Mouse (Mus musculus) heart, postnatal 10 days (tissue): ENCODE results near the gene Prn. TPM values are rescaled to one million over a fixed set of nuclear protein-coding genes. Genes with fewer than 3 reads are reported as not detected.
A peak's percentile ranks its signal among the peaks of the same experiment; 100 is the strongest.

Experiments
- DNase-seq, 2 experiments: peaks; one replicate each; pipeline ENCODE4 v3.0.0; 2021
- intact Hi-C: fragments of 180-260 bp; cut with DNase I; formaldehyde crosslinking; loops from one replicate; pipeline ENCODE4 v1.15.1; 2025
- total RNA-seq, 2 experiments: library from RNA; stranded (reverse); gene quantifications; 2 replicates each; pipeline ENCODE4 v1.2.3; 2021

Gene Prn
- total RNA-seq, 2 experiments from 2014 or later: 1.4 to 6.6 TPM

DNA sequence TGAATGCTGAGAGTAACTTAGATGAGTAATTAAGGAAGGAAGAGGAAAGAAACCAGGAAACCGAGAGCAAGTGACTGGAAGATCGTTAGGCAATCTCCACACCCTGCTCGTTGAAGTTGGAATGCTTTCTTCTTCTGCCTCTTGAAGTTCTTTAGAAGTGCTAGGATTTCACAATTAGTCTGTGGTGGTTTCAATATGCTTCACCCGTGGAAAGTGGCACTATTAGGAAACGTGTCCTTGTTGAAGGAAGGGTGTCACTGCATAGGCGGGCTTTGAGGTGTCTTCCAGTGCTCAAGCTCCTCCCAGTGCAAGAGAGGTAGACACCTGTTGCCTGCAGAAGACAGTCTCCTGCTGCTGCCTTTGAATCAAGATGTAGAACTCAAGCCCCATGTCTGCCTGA is 4.0 kb upstream of the Prn start:
- intact Hi-C loops: no loop called here
- DNase-seq: no peak

GRCm38 (mm10) chr2:131906266-131906665 is 3.5 kb upstream of the Prn start:
- DNase-seq: no peak
- intact Hi-C loops: no loop called here

DNA sequence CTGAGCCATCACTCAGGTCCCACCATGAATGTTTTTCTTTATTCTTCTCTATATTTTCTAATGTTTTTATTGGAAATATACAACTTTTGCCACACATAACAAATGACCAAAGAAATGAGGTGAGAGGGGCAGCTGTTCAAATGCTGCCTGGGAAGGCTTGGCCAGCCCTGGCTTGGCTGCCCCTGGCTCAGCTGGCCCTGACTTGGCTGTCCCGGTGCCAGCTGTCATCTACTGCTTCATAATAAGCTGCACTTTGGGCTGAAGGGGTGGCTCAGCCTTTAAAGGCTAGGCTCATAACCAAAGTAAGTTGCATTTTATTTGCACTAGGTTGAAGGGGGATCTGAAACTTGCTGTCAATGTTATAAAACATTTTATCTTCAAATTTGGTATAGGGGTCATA is 2.9 kb upstream of the Prn start:
- peak; percentile 45 to 49 for DNase-seq

GRCm38 (mm10) chr2:131907311-131907710 is 2.4 kb upstream of the Prn start:
- DNase-seq: no peak
- intact Hi-C loops: no loop called here

More for the DNA sequence above, 2.9 kb upstream of the Prn start:
- intact Hi-C loops: no loop called here

DNA sequence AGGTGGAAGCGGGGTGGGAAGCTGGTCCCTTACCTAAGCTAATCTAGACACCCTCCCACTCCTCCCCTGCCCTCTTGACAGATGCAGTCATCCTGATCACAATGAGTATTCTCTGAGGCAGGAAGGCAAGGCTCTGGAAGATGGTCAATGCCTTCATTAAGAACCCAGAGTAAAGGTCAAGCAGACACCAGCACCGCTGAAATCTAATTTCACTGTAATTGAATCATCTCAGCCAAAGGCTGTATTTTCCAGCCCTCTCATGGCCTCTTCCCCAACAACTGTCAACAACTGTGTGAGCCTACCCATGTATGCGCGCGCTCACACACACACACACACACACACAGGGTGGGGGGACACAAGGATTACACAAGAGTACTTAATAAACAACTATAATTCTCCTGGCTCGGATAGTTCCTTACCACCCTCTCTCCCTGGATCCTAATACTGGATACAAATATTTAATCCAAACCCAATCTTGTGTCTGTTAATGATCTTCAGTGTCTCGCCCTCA is 1.4 kb upstream of the Prn start:
- intact Hi-C loops: no loop called here
- DNase-seq: peak; percentile 32 to 56

DNA sequence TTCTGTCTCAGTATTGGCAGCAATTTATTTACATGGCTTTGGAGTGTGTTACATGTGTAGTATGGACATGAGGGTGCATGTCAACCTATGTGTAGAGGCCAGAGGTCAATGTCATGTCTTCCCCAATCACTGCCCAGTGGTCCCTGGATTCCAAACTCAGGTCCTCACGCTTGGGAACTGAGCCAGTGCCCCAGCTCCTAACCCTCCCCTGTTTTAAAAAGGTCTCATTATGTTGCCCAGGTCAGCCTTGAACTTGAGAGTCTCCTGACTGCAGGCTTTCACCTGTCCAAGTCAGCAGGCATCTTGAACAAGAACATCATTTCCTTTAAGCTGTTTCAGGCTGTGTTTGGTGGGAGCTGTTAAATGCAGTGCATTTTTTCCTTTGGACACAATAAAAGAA is 851 bp upstream of the Prn start:
- DNase-seq: no peak
- intact Hi-C loops: no loop called here

DNA sequence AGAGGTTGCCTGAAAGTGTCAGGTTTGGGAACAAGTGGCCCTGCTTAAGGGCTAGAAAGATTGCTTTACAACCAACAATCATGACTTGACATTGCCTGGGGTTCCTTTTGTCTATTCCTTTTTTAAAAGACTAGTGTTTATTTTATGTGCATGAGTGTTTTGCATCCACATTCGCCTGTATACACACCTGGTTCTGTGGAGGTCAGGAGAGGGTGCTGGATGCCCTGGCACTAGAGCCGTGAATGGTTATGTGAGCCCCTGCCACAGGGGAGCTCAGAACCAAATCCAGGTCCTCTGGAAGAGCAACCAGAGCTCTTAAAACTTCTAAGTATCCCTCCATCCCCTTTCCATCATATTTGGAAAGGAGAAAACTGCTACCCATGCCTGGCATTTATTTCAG is 1.1 kb downstream of the Prn start:
- intact Hi-C loops: no loop called here
- DNase-seq: no peak

- no peak for DNase-seq
- intact Hi-C loops: no loop called here
Measured at GRCm38 (mm10) chr2:131911341-131911740, 1.6 kb downstream of the Prn start.

DNA sequence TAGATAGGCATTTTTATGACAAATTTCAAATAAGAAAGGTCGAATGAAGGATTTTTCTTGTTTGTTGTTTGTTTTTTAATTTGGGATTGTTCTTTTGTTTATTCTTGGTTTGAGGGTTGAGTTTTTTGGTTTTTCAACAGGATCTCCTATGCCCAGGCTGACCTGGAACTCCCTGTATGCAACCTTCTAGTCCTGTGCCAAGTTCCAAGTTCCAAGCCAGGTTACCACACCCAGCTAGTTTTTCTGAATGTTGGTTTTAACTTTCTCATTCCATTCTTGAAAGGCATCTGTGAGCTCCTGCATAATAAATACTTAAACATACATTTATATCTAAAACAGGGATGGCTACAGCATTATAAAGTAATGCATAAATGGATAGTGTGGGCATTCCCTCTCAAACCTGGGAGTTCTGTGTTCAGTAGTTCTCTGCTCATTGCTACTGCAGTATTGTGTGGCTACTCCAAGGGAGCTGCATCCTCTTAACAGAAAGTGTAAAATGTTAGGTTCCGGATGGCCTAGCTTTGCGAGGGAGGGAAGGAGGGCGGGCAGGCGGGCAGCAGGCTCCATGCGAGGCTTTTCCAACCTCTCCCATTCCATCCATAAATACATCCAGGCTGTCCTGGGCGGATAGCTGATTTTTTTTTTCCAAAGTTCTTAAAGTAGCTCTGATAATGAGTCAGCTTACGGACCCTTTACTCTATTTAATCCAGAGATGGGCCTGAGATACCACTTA is 2.9 kb downstream of the Prn start:
- intact Hi-C loops: no loop called here
- DNase-seq: no peak

DNA sequence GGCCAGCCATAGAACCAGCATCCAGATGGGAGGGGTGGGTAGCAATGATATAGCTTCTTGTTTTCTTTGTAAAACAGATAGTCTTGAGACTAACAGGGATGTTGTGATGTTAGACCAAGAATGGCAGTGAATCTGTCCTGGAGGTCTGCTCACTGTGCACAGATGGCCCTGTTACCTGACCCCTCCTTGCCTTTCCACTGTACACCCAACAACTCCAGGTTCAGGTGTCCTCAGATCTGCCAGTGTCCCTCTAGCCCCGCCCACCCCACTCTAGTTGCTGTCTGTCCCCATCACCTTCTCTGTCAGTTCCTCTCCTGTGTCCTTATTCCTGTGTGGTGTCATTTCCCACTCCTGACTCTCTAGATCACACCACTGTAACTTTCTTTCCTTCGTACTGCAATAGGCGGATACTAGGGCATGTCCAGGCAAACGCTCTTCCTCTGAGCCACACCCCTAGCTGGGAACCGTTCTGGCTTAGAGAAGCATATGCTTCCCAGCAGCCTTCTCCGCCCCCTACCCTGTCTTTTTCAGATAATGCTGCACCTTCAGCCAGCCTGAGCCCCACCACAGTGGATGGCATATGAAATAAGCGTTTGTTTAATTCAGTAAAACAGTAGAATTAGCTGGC is 22.6 kb downstream of the Prn start:
- DNase-seq: no peak
- intact Hi-C loops: no loop called here

DNA sequence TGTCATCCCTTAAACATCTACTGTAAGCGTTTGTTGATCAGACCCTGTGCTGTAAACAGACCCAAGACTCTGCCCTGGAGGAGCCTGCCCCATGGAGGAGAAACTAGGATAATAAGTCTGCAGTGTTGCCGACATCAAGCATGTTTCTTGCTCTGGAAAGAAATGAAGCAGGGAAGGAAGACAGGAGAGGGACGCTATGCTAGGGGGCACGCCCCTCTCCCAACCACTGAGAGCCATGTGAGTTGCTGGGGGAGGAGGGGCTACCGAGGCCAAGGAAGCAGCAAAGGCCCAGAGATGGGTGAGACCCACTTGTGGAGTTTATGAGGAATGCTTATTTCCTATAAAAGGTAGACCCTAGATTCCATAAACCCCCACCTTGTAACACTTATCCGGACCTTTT is 23.3 kb downstream of the Prn start:
- intact Hi-C loops: no loop called here
- DNase-seq: no peak

GRCm38 (mm10) chr2:131933598-131933997 is 23.8 kb downstream of the Prn start:
- peak; percentile 34 to 50 for DNase-seq
- intact Hi-C loops: no loop called here

DNA sequence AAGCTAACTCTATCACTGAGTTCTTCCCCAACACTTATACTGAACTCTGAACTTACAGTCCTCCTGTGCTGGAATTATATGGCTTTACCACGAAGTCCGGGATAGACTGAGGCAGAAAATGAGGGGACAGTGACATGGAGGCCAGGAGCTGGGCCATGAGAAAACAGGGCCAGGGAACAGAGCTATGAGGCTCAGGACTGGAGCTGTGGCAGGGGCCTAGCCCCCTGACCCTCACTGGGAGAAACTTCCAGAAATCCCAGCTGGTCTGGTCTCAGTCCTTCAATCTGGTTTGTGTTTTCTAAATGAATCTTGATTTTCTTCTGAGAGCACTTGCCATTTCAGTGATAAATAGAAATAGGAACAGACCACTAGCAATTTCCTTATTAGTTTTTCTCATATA is 24.5 kb downstream of the Prn start:
- intact Hi-C loops: no loop called here
- DNase-seq: no peak

GRCm38 (mm10) chr2:131935390-131936105 is 25.8 kb downstream of the Prn start:
- DNase-seq: peak; percentile 62 to 63
- intact Hi-C loops: loop anchor here (5.0 kb wide), 1 partner anchor 33 kb away; no protein-coding TSS in a partner anchor

GRCm38 (mm10) chr2:131936410-131936809 is 26.7 kb downstream of the Prn start:
- intact Hi-C loops: loop anchor here (5.0 kb wide), 1 partner anchor 34 kb away; no protein-coding TSS in a partner anchor
- DNase-seq: no peak

- DNase-seq: peak; percentile 58 to 75
- intact Hi-C loops: loop anchor here (1.0 to 10.0 kb wide), 3 partner anchors 37 to 395 kb away; no protein-coding TSS in a partner anchor
Measured at GRCm38 (mm10) chr2:131939404-131940111, 29.8 kb downstream of the Prn start.

DNA sequence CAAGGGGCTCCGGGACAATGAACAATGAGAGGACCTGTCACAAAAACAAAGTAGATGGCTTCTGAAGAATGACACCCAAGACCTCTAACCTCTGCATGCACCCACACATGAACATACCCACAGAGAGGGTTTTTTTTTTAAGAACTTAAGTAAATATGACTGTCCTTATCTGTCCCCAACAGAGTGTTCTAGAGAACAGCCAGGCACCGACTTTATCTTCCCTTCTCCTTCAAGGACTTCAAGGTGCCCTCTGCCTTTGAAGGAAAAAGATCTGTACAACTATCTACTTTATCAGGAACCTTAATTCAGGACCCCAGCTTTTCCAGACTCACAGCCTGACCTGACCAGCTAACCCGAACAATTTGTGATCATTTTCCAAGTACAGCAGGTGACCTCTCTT is 30.7 kb downstream of the Prn start:
- no peak for DNase-seq
- intact Hi-C loops: loop anchor here (10.0 kb wide), 1 partner anchor 396 kb away; no protein-coding TSS in a partner anchor

- intact Hi-C loops: loop anchor here (10.0 kb wide), 1 partner anchor 397 kb away; no protein-coding TSS in a partner anchor
Measured at GRCm38 (mm10) chr2:131941501-131941900, 31.7 kb downstream of the Prn start.

DNA sequence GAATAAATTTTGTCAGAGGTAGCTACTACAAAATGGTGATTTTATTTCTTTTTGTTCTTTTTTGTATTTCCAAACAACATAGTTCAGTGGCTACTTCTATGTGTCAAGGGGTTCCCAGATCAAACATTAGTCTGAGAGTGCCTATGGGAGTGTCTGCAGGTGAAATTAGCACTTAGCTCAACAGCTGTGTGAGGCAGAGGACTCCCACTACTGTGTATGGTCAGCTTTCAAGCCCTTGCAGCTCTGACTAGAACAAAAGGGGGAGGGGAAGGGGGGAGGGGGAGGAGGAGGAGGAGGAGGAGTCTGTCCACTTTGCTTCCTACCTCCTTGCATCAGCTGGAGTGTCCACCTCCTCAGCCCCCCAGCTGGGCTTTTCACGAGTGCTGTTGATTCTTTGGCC is 34.6 kb downstream of the Prn start:
- intact Hi-C loops: loop anchor here (10.0 kb wide), 1 partner anchor 400 kb away; no protein-coding TSS in a partner anchor

More at GRCm38 (mm10) chr2:131941501-131941900, 31.7 kb downstream of the Prn start:
- no peak for DNase-seq

DNA sequence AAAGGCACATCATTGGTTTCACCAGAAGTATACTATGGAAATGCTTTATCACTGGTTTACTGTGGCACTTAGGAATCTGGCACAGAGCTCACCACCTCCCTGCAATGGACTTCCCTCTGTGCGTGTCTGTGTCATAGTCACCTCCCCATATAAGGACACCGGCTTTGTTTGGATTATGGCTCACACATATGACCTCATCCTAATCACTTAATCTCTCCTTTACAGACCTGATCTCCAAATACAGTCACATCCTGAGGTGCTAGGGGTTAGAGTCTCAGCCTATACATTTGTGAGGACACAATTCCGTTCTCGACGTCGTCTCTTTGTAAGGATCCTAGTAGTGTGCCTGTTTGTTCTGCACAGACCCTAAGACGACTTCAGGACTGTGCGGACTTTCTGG is 35.5 kb downstream of the Prn start:
- intact Hi-C loops: loop anchor here (10.0 kb wide), 1 partner anchor 400 kb away; no protein-coding TSS in a partner anchor
- peak in 1 of 2 experiments; percentile 2 for DNase-seq

More for the DNA sequence above, 34.6 kb downstream of the Prn start:
- DNase-seq: peak; percentile 0
